Comparison of ENCODE assay signal across 23 mouse cellular contexts in the genomic region with DNA sequence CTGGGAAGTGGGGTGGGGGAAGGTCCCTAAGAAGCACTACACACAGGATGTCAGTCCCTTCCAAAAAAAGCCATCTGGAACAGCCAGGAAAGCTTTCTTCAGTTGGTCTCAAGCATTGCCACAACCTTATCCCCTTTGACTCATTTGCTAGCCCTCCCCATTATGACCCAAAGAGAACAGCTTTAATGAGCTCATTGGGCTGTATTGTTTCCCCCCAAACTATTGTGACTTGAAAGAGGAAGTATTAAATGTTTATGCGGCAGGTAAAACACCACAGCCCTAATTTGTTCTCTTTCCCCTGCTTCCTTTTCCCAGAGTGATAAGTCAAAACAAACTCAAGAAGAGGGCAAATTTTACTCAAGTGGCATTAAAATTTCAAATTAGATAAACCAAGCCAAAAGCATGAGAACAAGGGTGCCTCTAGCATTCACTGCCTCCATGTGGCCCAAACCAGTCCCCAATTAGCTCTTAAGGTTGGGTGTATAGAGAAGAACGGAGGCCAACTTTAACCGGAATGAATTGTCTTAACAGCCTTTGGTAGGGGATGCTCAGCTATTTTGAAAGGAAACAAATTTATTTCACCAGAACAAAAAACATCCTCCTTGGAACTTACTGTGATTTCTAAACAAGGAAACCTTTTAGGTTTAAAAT.
DNase-seq lines count a peak whose midpoint lies in the region; ATAC-seq and TF ChIP-seq lines count a peak whose summit lies in the region.
"Had no signal": no experiment of that assay in that cellular context is flagged by ENCODE, and none has a peak within 500 bp of the region (broad histone marks: within the 10 kb centered on the region; RNA-seq: fewer than 3 reads in every experiment).

No protein-coding gene starts in this region.

- H3K79me2 ChIP-seq in MEL (ENCODE audit: control insufficient read depth, insufficient read depth, low read length, poor library complexity) = no peaks in the 10 kb centered on the region

- no peak overlapping the region for H3K4me2 ChIP-seq in midbrain, embryonic 11.5 days
- no peak overlapping the region for H3K4me2 ChIP-seq in forebrain, postnatal 0 days (ENCODE audit: low read depth)
- H3K4me2 ChIP-seq: hindbrain, embryonic 15.5 days; limb, embryonic 13.5 days; liver, embryonic 12.5 days had no signal

- no peak overlapping the region for H3K9ac ChIP-seq in midbrain, embryonic 11.5 days (ENCODE audit: low read length)
- no peak overlapping the region for H3K9ac ChIP-seq in MEL (ENCODE audit: control insufficient read depth, low read depth, low read length, poor library complexity, severe bottlenecking)
- H3K9ac ChIP-seq in forebrain, postnatal 0 days = no peak overlapping the region
- H3K9ac ChIP-seq: hindbrain, embryonic 15.5 days; limb, embryonic 13.5 days; liver, embryonic 12.5 days had no signal

- TF ChIP-seq CTCF in MEL (IDR thresholded peaks at IDR 0.05 in 2 of 3, conservative IDR thresholded peaks at IDR 0.05 in 1 of 3; ENCODE audit: control insufficient read depth in 1 of 3, insufficient read depth in 1 of 3, low read depth in 2 of 3, low read length in 3 of 3, poor library complexity in 1 of 3, severe bottlenecking in 1 of 3) = no peak
- TF ChIP-seq CTCF in forebrain, postnatal 0 days (IDR thresholded peaks at IDR 0.05; ENCODE audit: low read depth) = no peak

- 0 out of 2 replicates have a peak overlapping the region, but pooled peaks have one; percentile 5 for H3K27ac ChIP-seq in midbrain, embryonic 10.5 days (replicated peaks)
- no peak overlapping the region for H3K27ac ChIP-seq in midbrain, embryonic 11.5 days (ENCODE audit: low read depth, low read length)
- H3K27ac ChIP-seq in MEL (ENCODE audit: control insufficient read depth, low read depth, low read length) = no peak overlapping the region
- H3K27ac ChIP-seq in forebrain, postnatal 0 days (ENCODE audit: low read depth, low read length) = no peak overlapping the region
- H3K27ac ChIP-seq: hindbrain, embryonic 15.5 days; limb, embryonic 13.5 days; liver, embryonic 12.5 days had no signal

- no peak for TF ChIP-seq POLR2A in MEL (IDR thresholded peaks at IDR 0.05; ENCODE audit: control insufficient read depth in 1 of 2, insufficient read depth in 1 of 2, low read depth in 1 of 2, low read length in 2 of 2, poor library complexity in 1 of 2)

- no peak for ATAC-seq in midbrain, embryonic 11.5 days (ENCODE audit: low FRiP score)
- peak; percentile 18; the same call in 1 of the 2 replicates for ATAC-seq in forebrain, postnatal 0 days
- ATAC-seq in megakaryocyte progenitor cell, adult 5-6 weeks (replicated peaks; ENCODE audit: poor library complexity) = peak; percentile 57
- ATAC-seq: midbrain, embryonic 16.5 days; Patski had no signal

- DNase-seq in midbrain, embryonic 10.5 days (ENCODE audit: low spot score) = no peak
- no peak for DNase-seq in midbrain, embryonic 11.5 days (ENCODE audit: low spot score, missing footprints)
- DNase-seq in MEL (ENCODE audit: low read depth, low spot score) = peak; percentile 1
- peak; percentile 14 for DNase-seq in forebrain, postnatal 0 days
- no peak for DNase-seq in cerebellum, adult 9-10 months
- DNase-seq in left cerebral cortex, adult 9 months (ENCODE audit: low spot score in 2 of 2) = no peak
- no peak for DNase-seq in left cerebral cortex, adult 18-20 months (ENCODE audit: low spot score in 2 of 2)
- DNase-seq: adrenal gland, postnatal 36 days; cerebellum, adult 11-12 months; cerebellum, postnatal 25 days; embryo, embryonic 11 days; gastrocnemius, postnatal 14 days; kidney, adult 2 months; kidney, postnatal 10 days; lung, adult 18-20 months; lung, postnatal 10 days had no signal

- no peak for TF ChIP-seq RAD21 in MEL (IDR thresholded peaks at IDR 0.05; ENCODE audit: low read depth, low read length)

- H3K27me3 ChIP-seq in midbrain, embryonic 10.5 days (ENCODE audit: low read depth, poor library complexity, severe bottlenecking) = peaks cover 86% of the 10 kb centered on the region
- peaks cover 51% of the 10 kb centered on the region for H3K27me3 ChIP-seq in midbrain, embryonic 11.5 days (ENCODE audit: control insufficient read depth, insufficient read depth, low read length)
- H3K27me3 ChIP-seq in MEL (ENCODE audit: control insufficient read depth in 1 of 2, insufficient read depth in 2 of 2, low read length in 2 of 2) = no peaks in the 10 kb centered on the region
- no peaks in the 10 kb centered on the region; the same call in 1 of the 2 replicates for H3K27me3 ChIP-seq in forebrain, postnatal 0 days (ENCODE audit: insufficient read depth, low read length)
- H3K27me3 ChIP-seq: limb, embryonic 13.5 days; liver, embryonic 12.5 days; Patski had no signal

- WGBS in midbrain, embryonic 10.5 days = 64% methylated on average over 3 of the region's 3 CpGs
- 58% methylated on average over 3 of the region's 3 CpGs for WGBS in midbrain, embryonic 11.5 days
- 18% methylated on average over 3 of the region's 3 CpGs for WGBS in forebrain, postnatal 0 days

- H3K4me3 ChIP-seq in midbrain, embryonic 10.5 days = no peak overlapping the region
- H3K4me3 ChIP-seq in midbrain, embryonic 11.5 days (ENCODE audit: low read depth, low read length) = no peak overlapping the region
- no peak overlapping the region for H3K4me3 ChIP-seq in MEL (ENCODE audit: control insufficient read depth in 1 of 2, insufficient read depth in 1 of 2, low read depth in 2 of 2, low read length in 2 of 2)
- H3K4me3 ChIP-seq in forebrain, postnatal 0 days (ENCODE audit: low read depth, low read length) = no peak overlapping the region
- H3K4me3 ChIP-seq: hindbrain, embryonic 15.5 days; limb, embryonic 13.5 days; liver, embryonic 12.5 days; myocyte had no signal

- no peaks in the 10 kb centered on the region for H3K36me3 ChIP-seq in midbrain, embryonic 10.5 days
- no peaks in the 10 kb centered on the region for H3K36me3 ChIP-seq in midbrain, embryonic 11.5 days (ENCODE audit: control insufficient read depth, insufficient read depth, low read length)
- no peaks in the 10 kb centered on the region for H3K36me3 ChIP-seq in MEL (ENCODE audit: control insufficient read depth in 1 of 2, insufficient read depth in 2 of 2, low read length in 2 of 2)
- H3K36me3 ChIP-seq in forebrain, postnatal 0 days (ENCODE audit: insufficient read depth) = no peaks in the 10 kb centered on the region
- H3K36me3 ChIP-seq: hindbrain, embryonic 15.5 days; limb, embryonic 13.5 days; liver, embryonic 12.5 days had no signal

- peaks cover 53% of the 10 kb centered on the region for H3K4me1 ChIP-seq in midbrain, embryonic 10.5 days
- H3K4me1 ChIP-seq in midbrain, embryonic 11.5 days (ENCODE audit: control insufficient read depth, insufficient read depth, low read length) = peaks cover 33% of the 10 kb centered on the region; the same call in 1 of the 2 replicates
- H3K4me1 ChIP-seq in MEL (ENCODE audit: control insufficient read depth in 1 of 2, insufficient read depth in 2 of 2, low read length in 2 of 2) = no peaks in the 10 kb centered on the region; a peak in 1 of 4 replicates
- 0 out of 2 replicates have a peak, but pooled peaks cover 4% of the 10 kb centered on the region for H3K4me1 ChIP-seq in forebrain, postnatal 0 days (ENCODE audit: insufficient read depth)

- H3K9me3 ChIP-seq in midbrain, embryonic 10.5 days (replicated peaks) = peaks cover 7% of the 10 kb centered on the region; the same call in 1 of the 2 replicates
- H3K9me3 ChIP-seq in midbrain, embryonic 11.5 days (ENCODE audit: control insufficient read depth, low read length) = no peaks in the 10 kb centered on the region
- H3K9me3 ChIP-seq in MEL (replicated peaks; ENCODE audit: insufficient read depth, low read length) = no peaks in the 10 kb centered on the region
- no peaks in the 10 kb centered on the region for H3K9me3 ChIP-seq in forebrain, postnatal 0 days (ENCODE audit: low read length)
- H3K9me3 ChIP-seq: hindbrain, embryonic 15.5 days; limb, embryonic 13.5 days; liver, embryonic 12.5 days had no signal

- no peak for TF ChIP-seq EP300 in MEL (IDR thresholded peaks at IDR 0.05; ENCODE audit: low read depth in 1 of 2, low read length in 2 of 2)

TF ChIP-seq in MEL, 35 proteins besides CTCF, POLR2A, EP300 and RAD21:
- TF ChIP-seq USF2 (IDR thresholded peaks at IDR 0.05; ENCODE audit: borderline replicate concordance in 1 of 2, insufficient read depth in 1 of 2, low read depth in 1 of 2, low read length in 2 of 2) = no peak
- no peak for TF ChIP-seq ZC3H11A (IDR thresholded peaks at IDR 0.05; ENCODE audit: low read depth, low read length)
- TF ChIP-seq MYB (IDR thresholded peaks at IDR 0.05; ENCODE audit: low read depth, low read length) = no peak
- TF ChIP-seq ZMIZ1 (IDR thresholded peaks at IDR 0.05; ENCODE audit: low read depth, low read length) = no peak
- no peak for TF ChIP-seq RCOR1 (IDR thresholded peaks at IDR 0.05; ENCODE audit: low read depth, low read length)
- TF ChIP-seq ELF1 (IDR thresholded peaks at IDR 0.05; ENCODE audit: low read depth, low read length) = no peak
- TF ChIP-seq NELFE (IDR thresholded peaks at IDR 0.05; ENCODE audit: low read depth, low read length) = no peak
- no peak for TF ChIP-seq MAFK (IDR thresholded peaks at IDR 0.05; ENCODE audit: borderline replicate concordance, low read depth, low read length)

Comparison
In these comparisons a context has a peak if more than half of its experiments do, and no peak if none do; other contexts are left out.
1. DNase-seq: peak in MEL (single experiment) and forebrain, postnatal 0 days (single experiment); none in midbrain, embryonic 10.5 days (single experiment), midbrain, embryonic 11.5 days (single experiment), cerebellum, adult 9-10 months (single experiment), left cerebral cortex, adult 9 months (0 of 2) and left cerebral cortex, adult 18-20 months (0 of 2).